Mouse (Mus musculus) liver, adult 2 months (tissue): ENCODE measurements at regions not wholly inside any gene's neighbourhood (a gene's known extent, or its start where the extent isn't known, plus 50 kb on each side); places are given as distances from the start of the nearest gene placed in this dataset.
"Not testable (repeated sequence)": the region's sequence is repeated elsewhere in the genome, so short reads cannot be mapped to it uniquely, and the experiment has no call there.

ENCODE experiments used
- DNase-seq: peaks from one replicate; pipeline ENCODE4 v3.0.0-alpha.2; 2011; ENCODE audit warnings: low read depth, low spot score; ENCODE audit errors: extremely low read depth
- H3K27ac ChIP-seq: fragments of 200-500 bp; replicated peaks from 2 replicates; pipeline ENCODE4 v1.5.1; 2012; ENCODE audit warnings: low read depth, mild to moderate bottlenecking, control low read depth, inconsistent platforms, low read length; ENCODE audit not compliant: insufficient read depth
- H3K27me3 ChIP-seq: fragments of 200-500 bp; 2 replicates; pipeline ENCODE4 v1.6.1; 2012; ENCODE audit warnings: mild to moderate bottlenecking, moderate library complexity, low read length, inconsistent platforms; ENCODE audit not compliant: control insufficient read depth, insufficient read depth
- H3K36me3 ChIP-seq: fragments of 200-500 bp; 2 replicates; pipeline ENCODE4 v1.6.1; 2012; ENCODE audit warnings: low read length, inconsistent platforms; ENCODE audit not compliant: control insufficient read depth, insufficient read depth
- H3K4me1 ChIP-seq: fragments of 200-500 bp; 2 replicates; pipeline ENCODE4 v1.6.1; 2011; ENCODE audit warnings: low read length; ENCODE audit not compliant: control insufficient read depth, insufficient read depth
- H3K4me3 ChIP-seq: fragments of 200-500 bp; 2 replicates; pipeline ENCODE4 v1.5.1; 2011; ENCODE audit warnings: low read depth, mild to moderate bottlenecking, control low read depth, low read length, moderate library complexity; ENCODE audit not compliant: insufficient read depth
- H3K79me2 ChIP-seq: fragments of 200-500 bp; 2 replicates; pipeline ENCODE4 v1.6.1; 2012; ENCODE audit warnings: inconsistent platforms, mild to moderate bottlenecking, low read length, moderate library complexity; ENCODE audit not compliant: control insufficient read depth, insufficient read depth
- H3K9ac ChIP-seq: fragments of 200-500 bp; 2 replicates; pipeline ENCODE4 v1.6.1; 2012; ENCODE audit warnings: low read depth, mild to moderate bottlenecking, control low read depth, inconsistent platforms, low read length
- CTCF ChIP-seq: fragments of 200-500 bp; IDR thresholded peaks from 2 replicates; pipeline ENCODE4 v1.5.1; 2011; ENCODE audit warnings: low read depth, low read length, control low read depth
- POLR2A ChIP-seq: fragments of 200-500 bp; IDR thresholded peaks from 2 replicates; pipeline ENCODE4 v1.6.1; 2011; ENCODE audit warnings: low read length, control low read depth; ENCODE audit not compliant: insufficient read depth; ENCODE audit errors: extremely low read depth
- WGBS: fragments of 180-500 bp; shearing (Covaris S2); methylation state at CpG from one replicate; pipeline ENCODE4 v1.1.7; 2018; 5-methylcytosine and 5-hydroxymethylcytosine counted together

GRCm38 (mm10) chr7:122876286-122876685, 89.2 kb upstream of the Rbbp6 start:
- H3K4me1 ChIP-seq, result no peaks in the 10 kb centered on the region
- H3K79me2 ChIP-seq, result no peaks in the 10 kb centered on the region
- no peaks in the 10 kb centered on the region for H3K27me3 ChIP-seq
- WGBS, result 81% methylated on average over 6 of the region's 6 CpGs
- no peak overlapping the region for H3K27ac ChIP-seq
- no peak overlapping the region for H3K4me3 ChIP-seq
- H3K9ac ChIP-seq, result no peak overlapping the region
- TF ChIP-seq CTCF (no peak), POLR2A (no peak)
- H3K36me3 ChIP-seq, result no peaks in the 10 kb centered on the region
- no peak for DNase-seq

- H3K9ac ChIP-seq, H3K79me2 ChIP-seq, DNase-seq, H3K4me3 ChIP-seq, H3K27ac ChIP-seq, H3K36me3 ChIP-seq, H3K27me3 ChIP-seq, H3K4me1 ChIP-seq: not testable (repeated sequence)
- 88% methylated on average over 3 of the region's 3 CpGs for WGBS
Measured at GRCm38 (mm10) chr7:122881890-122882500, 83.5 kb upstream of the Rbbp6 start.

GRCm38 (mm10) chr7:122886737-122887136, 78.7 kb upstream of the Rbbp6 start:
- Histone ChIP-seq H3K27ac (no peak overlapping the region), H3K9ac (no peak overlapping the region), H3K4me1 (no peaks in the 10 kb centered on the region), H3K79me2 (no peaks in the 10 kb centered on the region), H3K36me3 (no peaks in the 10 kb centered on the region), H3K27me3 (no peaks in the 10 kb centered on the region), H3K4me3 (no peak overlapping the region)
- DNase-seq, result no peak
- WGBS, result 83% methylated on average over 3 of the region's 3 CpGs
- TF ChIP-seq CTCF (no peak), POLR2A (no peak)

- TF ChIP-seq CTCF (no peak), POLR2A (no peak)
- WGBS, result 63% methylated on average over 2 of the region's 2 CpGs
Measured at GRCm38 (mm10) chr7:122897148-122897547, 68.3 kb upstream of the Rbbp6 start.

GRCm38 (mm10) chr7:122906056-122906455, 59.4 kb upstream of the Rbbp6 start:
- no peak for TF ChIP-seq CTCF
- no peak for TF ChIP-seq POLR2A
- H3K79me2 ChIP-seq, result no peaks in the 10 kb centered on the region
- no peak overlapping the region for H3K4me3 ChIP-seq
- no peaks in the 10 kb centered on the region for H3K4me1 ChIP-seq
- no peak overlapping the region for H3K9ac ChIP-seq
- H3K36me3 ChIP-seq, result no peaks in the 10 kb centered on the region
- no peak overlapping the region for H3K27ac ChIP-seq
- 83% methylated on average over 5 of the region's 5 CpGs for WGBS
- DNase-seq, result no peak
- no peaks in the 10 kb centered on the region for H3K27me3 ChIP-seq

More at GRCm38 (mm10) chr7:122897148-122897547, 68.3 kb upstream of the Rbbp6 start:
- no peak for DNase-seq
- H3K36me3 ChIP-seq, result no peaks in the 10 kb centered on the region
- H3K4me3 ChIP-seq, result no peak overlapping the region
- H3K4me1 ChIP-seq, result no peaks in the 10 kb centered on the region
- no peak overlapping the region for H3K9ac ChIP-seq
- H3K79me2 ChIP-seq, result no peaks in the 10 kb centered on the region
- H3K27ac ChIP-seq, result no peak overlapping the region
- no peaks in the 10 kb centered on the region for H3K27me3 ChIP-seq

- H3K4me1 ChIP-seq, result no peaks in the 10 kb centered on the region
- H3K27me3 ChIP-seq, result no peaks in the 10 kb centered on the region
- DNase-seq, result no peak
- H3K4me3 ChIP-seq, result no peak overlapping the region
- H3K27ac ChIP-seq, result no peak overlapping the region
- no peak for TF ChIP-seq CTCF
- no peak for TF ChIP-seq POLR2A
- WGBS, result 84% methylated on average over 8 of the region's 8 CpGs
- H3K36me3 ChIP-seq, result no peaks in the 10 kb centered on the region
- H3K79me2 ChIP-seq, result no peaks in the 10 kb centered on the region
- no peak overlapping the region for H3K9ac ChIP-seq
Measured at GRCm38 (mm10) chr7:122909296-122909695, 56.2 kb upstream of the Rbbp6 start.
